Mouse (Mus musculus) right cerebral cortex, adult 18-20 months (tissue): ENCODE measurements around the gene Zbtb9.
"Not testable (repeated sequence)": the region's sequence is repeated elsewhere in the genome, so short reads cannot be mapped to it uniquely, and the experiment has no call there.

Source experiments
- DNase-seq: peaks from one replicate; pipeline ENCODE4 v3.0.0; 2022; ENCODE audit warnings: mixed read lengths

Gene Zbtb9

DNA sequence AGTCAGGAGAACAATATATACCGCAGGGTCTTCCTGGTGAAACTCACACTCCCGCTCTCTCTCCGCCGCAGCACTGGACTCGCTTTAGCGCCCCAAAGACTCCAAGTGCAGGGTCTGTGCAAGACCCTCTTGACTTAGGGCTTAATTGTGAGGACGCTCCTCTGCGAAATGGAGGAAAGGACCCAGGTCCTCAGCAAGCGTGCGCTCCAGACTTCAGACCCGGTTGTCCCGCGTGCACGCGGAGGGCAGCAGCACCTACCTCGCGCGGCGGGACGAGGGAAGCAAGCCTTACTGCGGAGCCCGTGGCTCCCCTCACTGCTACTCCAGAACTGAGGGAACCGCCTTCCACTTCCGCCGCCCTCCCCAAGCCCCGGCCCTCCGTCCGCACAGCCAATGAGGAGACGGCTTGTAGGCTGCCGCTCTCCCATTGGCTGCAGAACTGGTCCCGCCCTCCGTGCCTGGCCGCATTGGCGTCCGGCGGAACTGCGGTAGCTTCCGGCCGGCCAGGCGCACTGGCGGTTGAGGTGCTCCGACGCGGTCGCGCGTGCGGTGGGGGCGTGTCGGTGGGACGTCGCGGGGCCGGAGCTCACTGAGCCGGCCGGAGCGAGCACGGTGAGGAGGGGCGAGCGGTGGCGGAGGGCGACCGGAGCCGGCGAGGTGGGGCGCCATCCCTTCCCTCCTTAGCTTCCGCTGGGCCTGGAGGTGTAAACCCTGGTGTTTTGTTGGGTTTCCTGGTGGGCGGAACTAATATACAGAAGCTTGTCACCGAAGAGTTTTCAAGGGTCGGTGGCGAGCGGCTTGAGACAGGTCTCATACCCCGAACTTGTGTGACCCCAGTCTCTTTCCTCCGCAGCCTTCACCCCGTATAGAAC is at the start of gene Zbtb9:
TSS of gene Zbtb9 (plus strand) at position 465 of the 872 bp plus-strand sequence.
- peak; percentile 98 for DNase-seq

DNA sequence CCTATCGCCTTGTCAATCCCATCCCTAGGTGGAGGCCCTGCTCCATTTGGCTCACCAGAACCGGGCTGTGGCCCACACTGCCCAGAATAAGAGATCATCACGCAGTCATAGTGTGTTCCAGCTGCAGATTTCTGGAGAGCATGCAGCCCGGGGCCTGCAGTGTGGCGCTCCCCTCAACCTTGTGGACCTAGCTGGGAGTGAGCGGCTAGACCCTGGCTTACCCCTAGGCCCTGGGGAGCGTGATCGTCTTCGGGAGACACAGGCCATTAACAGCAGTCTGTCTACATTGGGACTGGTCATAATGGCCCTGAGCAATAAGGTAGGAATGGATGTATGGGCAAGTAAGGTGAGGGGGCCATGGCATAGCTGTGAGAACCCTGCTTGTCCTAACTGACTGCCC is 47.6 kb upstream of the Zbtb9 start:
- not testable (repeated sequence) for DNase-seq

DNA sequence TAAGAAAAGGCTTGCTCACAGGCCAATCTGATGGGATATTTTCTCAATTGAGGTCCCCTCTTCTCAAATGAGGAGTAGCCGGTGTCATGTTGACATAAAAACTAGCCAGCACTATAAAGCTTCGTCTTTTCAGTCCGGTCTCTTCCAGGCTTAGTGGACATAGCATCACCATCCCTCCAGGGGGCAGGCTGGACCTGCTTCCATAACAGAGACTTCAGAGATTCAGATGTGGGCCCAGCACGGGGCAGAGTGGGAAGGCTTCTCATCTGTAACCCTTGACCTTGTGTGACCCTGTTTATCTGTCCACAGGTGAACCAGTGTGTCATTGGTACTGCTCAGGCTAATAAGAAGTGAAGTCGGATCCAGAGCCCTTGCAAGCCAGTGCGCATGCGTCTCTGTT is 41.2 kb upstream of the Zbtb9 start:
- DNase-seq = not testable (repeated sequence)

DNA sequence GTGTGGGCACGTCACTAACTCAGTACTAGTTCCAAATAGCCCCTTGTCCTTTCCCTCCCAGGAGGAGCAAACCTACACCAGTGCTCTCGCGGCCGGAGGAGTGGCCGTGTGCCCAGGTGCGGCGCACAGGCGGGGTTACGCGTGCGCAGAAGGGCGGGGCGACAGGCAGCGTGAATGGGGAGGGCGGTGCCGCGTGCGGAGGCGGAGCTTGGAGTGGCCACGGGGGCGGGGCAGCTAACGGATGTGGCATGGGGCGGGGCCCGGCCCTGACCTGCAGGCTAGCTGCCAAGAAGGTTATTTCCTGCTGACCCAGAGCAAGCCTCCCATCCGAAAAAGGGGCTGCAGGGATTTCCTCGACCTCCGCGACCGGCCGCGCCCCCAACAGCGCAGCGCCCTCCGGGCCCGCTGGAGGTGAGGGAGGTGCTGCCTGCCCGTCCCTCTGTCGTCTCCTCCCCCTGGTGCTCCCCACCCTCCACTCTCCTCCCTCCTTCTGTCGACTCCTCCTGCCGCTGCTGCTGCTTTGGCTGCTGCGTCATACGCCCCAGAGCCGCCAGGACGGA is 40.0 kb upstream of the Zbtb9 start, which contains the start of gene Phf1:
TSS of gene Phf1 (plus strand) at position 214 of the 560 bp plus-strand sequence.
- peak; percentile 96 for DNase-seq

GRCm38 (mm10) chr17:26933419-26933818 is 39.5 kb upstream of the Zbtb9 start:
- no peak for DNase-seq

DNA sequence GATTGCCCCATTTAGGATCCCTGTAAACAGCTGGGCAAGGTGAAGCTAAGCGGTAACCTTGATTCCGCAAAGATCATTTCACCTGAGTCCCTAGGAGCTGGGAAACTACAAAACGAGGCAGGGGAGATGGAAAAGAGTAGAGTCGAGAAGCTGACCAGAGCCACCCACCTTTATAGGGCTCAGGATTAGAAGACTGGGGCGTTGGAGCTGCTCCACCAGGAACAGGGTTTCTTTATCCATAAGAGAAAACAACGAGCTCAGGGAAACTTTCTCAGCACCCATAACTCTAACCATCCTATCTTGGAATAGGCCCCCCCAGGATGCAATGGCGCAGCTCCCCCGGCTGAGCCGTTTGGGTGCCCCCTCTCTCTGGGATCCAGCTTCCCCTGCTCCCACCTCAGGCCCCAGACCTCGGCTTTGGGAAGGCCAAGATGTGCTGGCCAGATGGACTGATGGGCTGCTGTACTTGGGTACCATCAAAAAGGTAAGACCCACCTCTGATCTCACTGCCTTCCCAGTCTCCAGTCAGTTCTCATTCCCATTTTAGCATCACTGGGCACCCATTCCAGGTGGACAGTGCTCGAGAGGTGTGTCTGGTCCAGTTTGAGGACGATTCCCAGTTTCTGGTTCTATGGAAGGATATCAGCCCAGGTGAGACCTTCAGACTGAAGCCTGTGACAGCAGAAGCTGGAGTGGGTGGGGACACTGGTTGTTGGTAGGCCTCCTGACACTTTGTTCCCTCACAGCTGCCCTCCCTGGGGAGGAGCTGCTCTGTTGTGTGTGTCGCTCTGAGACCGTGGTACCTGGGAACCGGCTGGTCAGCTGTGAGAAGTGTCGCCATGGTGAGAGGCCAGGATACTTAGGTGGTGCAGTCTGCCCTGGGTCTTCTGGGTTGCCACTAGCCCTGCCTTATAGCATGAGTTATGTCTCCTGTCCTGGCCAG is 38.8 kb upstream of the Zbtb9 start:
- DNase-seq = no peak

DNA sequence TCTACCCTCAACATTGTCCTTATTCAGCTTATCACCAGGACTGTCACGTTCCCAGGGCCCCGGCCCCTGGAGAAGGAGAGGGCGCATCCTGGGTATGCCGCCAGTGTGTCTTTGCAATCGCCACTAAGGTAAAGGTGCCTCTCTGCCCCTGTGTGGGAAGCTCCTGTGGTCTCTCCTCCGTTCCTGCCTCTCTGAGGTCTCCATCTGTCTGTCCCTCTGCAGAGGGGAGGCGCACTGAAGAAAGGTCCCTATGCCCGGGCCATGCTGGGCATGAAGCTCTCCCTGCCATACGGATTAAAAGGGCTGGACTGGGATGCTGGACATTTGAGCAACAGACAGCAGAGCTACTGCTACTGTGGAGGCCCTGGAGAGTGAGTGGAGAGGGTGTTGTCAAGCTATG is 37.9 kb upstream of the Zbtb9 start:
- no peak for DNase-seq

DNA sequence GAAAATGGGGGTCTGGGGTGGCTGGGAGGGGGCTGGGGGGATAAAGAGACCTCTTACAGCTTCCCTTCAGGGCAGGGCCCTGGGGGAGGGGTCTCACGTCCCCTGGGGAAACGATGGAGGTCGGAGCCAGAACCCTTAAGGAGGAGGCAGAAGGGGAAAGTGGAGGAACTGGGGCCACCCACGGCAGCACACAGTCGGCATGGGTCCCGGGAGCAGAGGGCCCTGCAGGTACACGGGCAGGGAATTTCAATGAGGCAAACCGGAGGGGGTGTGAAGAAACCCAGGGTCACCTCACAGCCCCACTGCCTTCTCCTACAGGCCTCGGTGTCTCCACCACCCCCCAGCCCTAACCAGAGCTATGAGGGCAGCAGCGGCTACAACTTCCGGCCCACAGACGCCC is 36.5 kb upstream of the Zbtb9 start:
- DNase-seq = no peak

GRCm38 (mm10) chr17:26936921-26937695 is 35.9 kb upstream of the Zbtb9 start:
- DNase-seq = no peak

DNA sequence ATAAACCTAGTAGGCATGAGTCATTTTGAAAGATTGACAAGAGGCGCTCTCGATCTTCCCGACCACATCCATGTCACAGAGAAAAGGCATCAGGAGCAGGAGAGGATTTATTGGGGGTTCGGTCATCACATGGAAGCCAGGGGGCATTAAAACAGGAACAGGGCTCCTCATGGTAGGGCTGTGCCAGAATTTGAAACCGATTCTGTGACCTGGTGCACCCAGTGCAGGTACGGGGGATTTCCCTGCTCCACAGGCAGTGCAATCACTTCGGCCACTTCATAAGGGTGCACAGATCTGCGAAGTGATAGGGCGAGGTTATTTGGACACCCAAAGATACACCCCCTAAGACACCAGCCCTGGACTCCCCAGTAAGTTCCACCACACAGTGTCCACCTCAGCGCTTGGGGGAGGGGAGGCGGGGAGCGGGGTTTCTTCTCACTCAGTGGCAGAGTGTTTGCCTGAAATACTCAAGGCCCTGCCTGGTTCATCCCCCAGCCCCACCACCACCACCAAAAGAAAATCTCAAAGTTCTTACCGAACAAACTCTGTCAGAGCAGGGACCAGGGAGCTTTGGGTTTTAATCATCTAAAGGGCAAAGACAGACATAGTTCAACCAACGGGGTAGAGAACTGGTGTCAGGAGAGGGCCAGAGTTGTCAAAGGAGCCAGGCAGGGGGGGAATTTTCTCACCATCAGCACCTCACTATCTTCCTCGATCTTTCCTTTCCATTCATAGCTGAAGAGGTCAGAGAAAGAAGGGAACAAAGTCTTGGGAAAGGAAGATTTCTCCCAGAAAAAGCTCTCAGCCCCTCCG is 34.9 kb upstream of the Zbtb9 start:
- no peak for DNase-seq

GRCm38 (mm10) chr17:26938731-26939130 is 34.2 kb upstream of the Zbtb9 start:
- DNase-seq = no peak

GRCm38 (mm10) chr17:26939178-26939972 is 33.6 kb upstream of the Zbtb9 start, which contains the start of gene Cuta:
TSS of gene Cuta (minus strand) at chr17:26939569.
- peak; percentile 100 for DNase-seq

DNA sequence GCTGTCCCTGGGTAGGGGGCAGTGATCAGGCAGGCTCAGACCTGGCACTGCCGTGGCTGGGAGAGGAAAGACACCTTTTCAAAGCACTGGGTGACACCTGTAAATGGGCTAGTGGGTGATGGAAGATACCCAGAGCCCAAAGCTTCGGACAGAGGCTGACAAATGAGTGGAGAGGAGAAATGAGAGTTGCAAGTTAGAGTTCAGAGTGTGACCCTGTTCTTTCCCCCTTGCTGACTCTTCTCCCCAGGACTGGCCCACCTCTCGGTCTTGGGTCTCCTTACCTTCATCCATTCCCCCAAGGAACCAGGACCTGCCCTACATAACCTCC is 33.0 kb upstream of the Zbtb9 start:
- DNase-seq = no peak

GRCm38 (mm10) chr17:26941031-26941789 is 31.8 kb upstream of the Zbtb9 start, which contains the start of gene Syngap1:
TSS of gene Syngap1 (plus strand) at chr17:26941253.
- peak; percentile 61 for DNase-seq

DNA sequence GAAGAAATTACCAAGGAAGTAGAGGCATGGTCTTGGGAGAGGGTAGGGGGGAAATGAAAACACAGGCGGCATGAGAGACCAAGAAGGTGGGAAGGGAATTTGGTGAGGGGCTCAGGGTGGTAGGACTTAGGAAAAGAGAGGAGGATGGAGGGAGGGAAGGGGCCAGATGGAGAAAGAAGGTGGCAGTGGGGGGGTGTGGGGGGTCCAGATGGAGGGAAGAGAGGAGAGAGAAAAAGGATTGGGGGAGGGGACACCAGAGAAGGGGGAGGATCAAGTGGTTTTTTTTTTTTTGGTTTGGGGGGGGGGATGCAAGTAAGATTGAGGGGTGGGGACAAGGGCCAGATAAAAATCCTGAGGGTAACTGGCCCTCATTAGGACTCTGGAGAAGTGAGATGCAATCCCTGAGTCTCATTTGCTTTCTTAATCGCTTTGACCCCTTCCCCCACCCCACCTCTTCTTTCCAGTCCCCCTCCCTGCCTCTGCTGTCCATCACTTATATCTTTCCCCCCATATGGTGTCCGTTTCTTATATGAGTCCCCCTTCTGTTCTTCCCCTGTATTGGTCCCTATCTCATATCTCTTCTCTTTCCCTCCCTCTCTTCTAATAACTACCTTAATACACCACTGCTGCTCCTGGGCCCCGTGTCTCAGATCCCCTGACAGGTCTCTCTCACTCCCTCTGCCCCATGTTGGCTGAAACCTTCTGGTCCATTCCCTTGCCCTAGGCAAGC is 31.0 kb upstream of the Zbtb9 start:
- DNase-seq = no peak

DNA sequence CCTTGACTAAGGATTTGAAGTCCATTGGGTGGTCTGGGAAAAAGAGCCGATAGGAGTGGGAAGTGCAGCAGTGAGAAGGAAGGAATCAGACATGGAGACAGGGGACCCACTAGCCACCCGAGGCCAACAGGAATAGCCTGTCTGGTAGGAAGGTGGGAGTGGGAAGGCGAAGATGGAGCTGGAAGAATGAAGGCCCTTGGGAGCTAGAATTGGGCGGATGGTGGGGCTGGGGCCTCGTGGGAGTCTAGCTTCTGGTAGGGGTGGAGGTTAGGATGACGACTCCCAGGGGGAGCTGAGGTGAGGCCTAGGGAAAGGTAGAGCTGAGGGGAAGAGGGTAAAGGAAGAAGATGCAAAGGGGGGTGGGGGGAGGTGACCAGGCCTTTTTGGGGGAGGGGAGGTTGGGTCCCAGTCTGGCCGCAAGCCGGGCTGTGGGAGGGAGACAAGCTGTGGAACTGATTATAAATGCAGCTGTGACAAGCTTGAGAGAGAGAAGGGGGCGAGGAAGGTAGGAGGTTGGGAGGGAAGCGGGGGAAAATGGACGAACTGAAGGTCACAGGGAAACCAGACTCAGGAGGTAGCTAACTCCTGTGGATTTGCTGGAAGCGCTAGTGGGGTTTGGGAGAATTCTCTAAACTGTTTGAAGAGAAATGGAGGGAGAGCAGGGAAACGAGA is 27.0 kb upstream of the Zbtb9 start:
- DNase-seq = no peak

GRCm38 (mm10) chr17:26946567-26946966 is 26.4 kb upstream of the Zbtb9 start:
- DNase-seq = peak; percentile 83
